Mouse (Mus musculus) brain, embryonic 14.5 days (tissue): ENCODE measurements around the gene 1700022I11Rik.

Experiments used
- CTCF ChIP-seq: fragments of 200-500 bp; IDR thresholded peaks from 2 replicates; pipeline ENCODE4 v1.5.1; 2012; ENCODE audit warnings: inconsistent platforms, mild to moderate bottlenecking, moderate library complexity, borderline replicate concordance; ENCODE audit not compliant: insufficient read depth, insufficient read length; ENCODE audit errors: extremely low read depth
- POLR2A ChIP-seq: fragments of 200-500 bp; IDR thresholded peaks from 2 replicates; pipeline ENCODE4 v1.6.1; 2012; ENCODE audit warnings: mild to moderate bottlenecking, inconsistent platforms, borderline replicate concordance; ENCODE audit not compliant: poor library complexity, insufficient read depth, insufficient read length, severe bottlenecking; ENCODE audit errors: extremely low read depth

DNA sequence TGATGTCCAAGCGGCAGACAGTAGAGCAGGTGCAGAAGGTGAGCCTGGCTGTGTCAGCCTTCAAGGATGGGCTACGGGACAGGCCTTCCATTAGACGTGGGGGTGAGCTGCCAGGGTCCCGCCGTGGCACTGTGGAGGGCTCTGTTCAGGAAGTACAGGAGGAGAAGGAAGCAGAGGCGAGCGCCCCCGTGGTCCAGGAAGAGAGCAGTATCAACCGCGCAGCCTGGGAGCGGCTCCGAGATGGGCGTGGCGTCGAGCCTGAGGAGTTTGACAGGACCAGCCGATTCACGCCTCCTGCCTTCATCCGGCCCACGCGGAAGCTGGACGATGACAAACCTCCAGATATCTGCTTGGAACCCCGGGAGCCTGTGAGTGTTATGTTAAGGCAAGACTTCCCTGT is 35.8 kb upstream of the 1700022I11Rik start:
- TF ChIP-seq CTCF = no peak
- TF ChIP-seq POLR2A = no peak
